Mouse (Mus musculus) ES-Bruce4 (cell line): Measurements from ENCODE around the gene Rrn3.

Experiments
- CTCF ChIP-seq: IDR thresholded peaks from one replicate; pipeline ENCODE4 v1.8.1; 2011; ENCODE audit warnings: low read depth, low read length
- EP300 ChIP-seq: IDR thresholded peaks from 2 replicates; pipeline ENCODE4 v1.6.1; 2011; ENCODE audit warnings: low read depth, low read length; ENCODE audit not compliant: insufficient read depth
- POLR2A ChIP-seq: IDR thresholded peaks from one replicate; pipeline ENCODE4 v1.8.1; 2011; ENCODE audit warnings: low read length; ENCODE audit not compliant: insufficient read depth

- no peak for TF ChIP-seq POLR2A
- TF ChIP-seq CTCF = peak; percentile 37
- no peak for TF ChIP-seq EP300
Measured at GRCm38 (mm10) chr16:13830444-13830843, 49.9 kb downstream of the Rrn3 start.
